Mouse (Mus musculus) gastrocnemius, postnatal 14 days (tissue): ENCODE results near the gene 3110082I17Rik. TPM values are rescaled to one million over a fixed set of nuclear protein-coding genes. Genes with fewer than 3 reads are reported as not detected.
A peak's percentile ranks its signal among the peaks of the same experiment; 100 is the strongest.
"Not testable (repeated sequence)": the region's sequence is repeated elsewhere in the genome, so short reads cannot be mapped to it uniquely, and the experiment has no call there.

Experiments used
- DNase-seq: peaks from one replicate; pipeline ENCODE4 v3.0.0; 2021; ENCODE audit warnings: mixed read lengths
- intact Hi-C: fragments of 180-260 bp; cut with DNase I; formaldehyde crosslinking; loops from one replicate; pipeline ENCODE4 v1.15.1; 2025; ENCODE audit warnings: low total_unique reads
- total RNA-seq, 2 experiments: library from RNA; stranded (reverse); gene quantifications; 2 replicates each; pipeline ENCODE4 v1.2.3; 2021

Gene 3110082I17Rik
- total RNA-seq, 2 experiments from 2014 or later: 9.2 TPM

DNA sequence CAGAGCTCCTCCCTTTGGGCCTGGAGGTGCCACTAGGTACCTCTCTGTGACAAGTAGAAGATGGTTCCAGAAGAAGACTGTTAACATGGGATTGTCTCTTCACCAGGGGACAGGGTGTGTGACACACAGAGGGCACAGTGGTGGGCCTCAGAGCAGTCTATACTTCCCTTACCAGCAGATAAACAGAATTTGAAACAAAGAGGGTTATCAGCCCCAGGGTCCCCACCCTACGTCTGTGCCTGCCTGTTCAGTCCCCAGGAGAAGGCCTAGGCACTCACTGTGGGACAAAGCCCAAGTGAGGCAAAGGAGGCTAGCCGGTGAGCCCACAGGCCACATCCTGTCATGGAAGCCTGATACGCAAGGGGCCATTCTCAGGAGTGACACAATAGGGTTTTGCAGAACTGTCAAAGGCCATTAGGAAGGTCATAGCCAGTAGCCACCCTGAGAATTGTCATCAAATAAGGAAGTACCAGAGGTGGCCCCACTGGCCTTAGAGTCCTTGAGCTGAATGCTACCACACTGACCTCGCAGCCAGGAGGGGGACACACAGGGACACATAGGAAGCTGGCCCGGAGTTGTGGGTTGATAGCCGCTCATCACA lies 55.4 kb downstream of the 3110082I17Rik start, which contains the start of gene C130050O18Rik:
TSS of gene C130050O18Rik (plus strand) at position 480 of the 601 bp plus-strand sequence.
- no peak for DNase-seq

DNA sequence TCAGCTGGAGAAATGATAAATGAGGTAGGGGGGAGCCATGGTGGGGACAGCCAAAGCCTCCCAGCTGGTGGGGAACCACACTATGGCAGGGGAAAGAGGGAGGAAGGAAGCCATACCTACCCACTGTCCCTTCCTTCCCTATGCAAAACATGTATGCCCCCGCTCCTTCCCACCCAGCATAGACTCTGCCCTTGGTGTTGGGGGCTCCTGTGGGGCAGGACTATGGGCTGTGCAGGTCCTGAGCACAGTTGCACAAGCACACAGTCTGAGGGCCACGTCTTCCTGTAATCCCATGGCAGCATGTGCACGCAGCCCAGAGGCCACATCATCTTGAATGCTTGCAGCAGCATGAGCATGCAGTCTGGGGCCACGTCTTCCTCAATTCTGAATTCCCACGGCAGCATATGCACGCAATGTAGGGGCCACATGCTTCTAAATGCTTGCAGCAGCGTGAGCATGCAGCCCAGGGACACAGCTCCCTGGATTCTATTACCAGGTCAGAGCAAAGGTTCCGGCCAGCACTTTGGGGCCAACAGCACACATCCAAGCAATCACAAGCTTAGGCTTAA lies 56.6 kb downstream of the 3110082I17Rik start:
- no peak for DNase-seq
- intact Hi-C loops: loop anchor here (2.0 kb wide), 1 partner anchor 43 kb away; no protein-coding TSS in a partner anchor

More for the DNA sequence above, 55.4 kb downstream of the 3110082I17Rik start, which contains the start of gene C130050O18Rik:
- intact Hi-C loops: no loop called here

GRCm38 (mm10) chr5:139402106-139402505 lies 58.2 kb downstream of the 3110082I17Rik start:
- DNase-seq: no peak
- intact Hi-C loops: loop anchor here (2.0 kb wide), 1 partner anchor 41 kb away; no protein-coding TSS in a partner anchor

- intact Hi-C loops: no loop called here
- DNase-seq: no peak
Measured at GRCm38 (mm10) chr5:139399991-139400390, 60.3 kb downstream of the 3110082I17Rik start.

DNA sequence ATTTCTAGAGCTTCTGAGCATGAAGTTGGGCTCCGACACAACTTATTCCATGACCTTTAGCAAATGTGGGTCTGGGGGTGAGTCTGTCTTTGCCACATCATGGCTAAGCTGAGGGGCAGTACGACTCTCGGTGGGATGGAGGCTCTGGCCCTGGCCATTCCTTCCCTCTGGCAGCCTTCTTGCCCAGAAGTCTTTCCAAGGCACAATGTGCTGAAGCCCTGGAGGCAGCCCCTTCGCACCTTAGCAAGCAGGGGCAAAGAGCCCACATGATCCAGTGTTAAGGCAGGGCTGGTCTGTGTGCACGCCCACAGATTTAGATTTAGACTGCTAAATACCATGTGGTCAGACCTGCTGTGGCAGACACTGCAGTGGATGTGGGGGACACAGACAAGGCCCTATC lies 61.5 kb downstream of the 3110082I17Rik start:
- intact Hi-C loops: no loop called here
- no peak for DNase-seq

DNA sequence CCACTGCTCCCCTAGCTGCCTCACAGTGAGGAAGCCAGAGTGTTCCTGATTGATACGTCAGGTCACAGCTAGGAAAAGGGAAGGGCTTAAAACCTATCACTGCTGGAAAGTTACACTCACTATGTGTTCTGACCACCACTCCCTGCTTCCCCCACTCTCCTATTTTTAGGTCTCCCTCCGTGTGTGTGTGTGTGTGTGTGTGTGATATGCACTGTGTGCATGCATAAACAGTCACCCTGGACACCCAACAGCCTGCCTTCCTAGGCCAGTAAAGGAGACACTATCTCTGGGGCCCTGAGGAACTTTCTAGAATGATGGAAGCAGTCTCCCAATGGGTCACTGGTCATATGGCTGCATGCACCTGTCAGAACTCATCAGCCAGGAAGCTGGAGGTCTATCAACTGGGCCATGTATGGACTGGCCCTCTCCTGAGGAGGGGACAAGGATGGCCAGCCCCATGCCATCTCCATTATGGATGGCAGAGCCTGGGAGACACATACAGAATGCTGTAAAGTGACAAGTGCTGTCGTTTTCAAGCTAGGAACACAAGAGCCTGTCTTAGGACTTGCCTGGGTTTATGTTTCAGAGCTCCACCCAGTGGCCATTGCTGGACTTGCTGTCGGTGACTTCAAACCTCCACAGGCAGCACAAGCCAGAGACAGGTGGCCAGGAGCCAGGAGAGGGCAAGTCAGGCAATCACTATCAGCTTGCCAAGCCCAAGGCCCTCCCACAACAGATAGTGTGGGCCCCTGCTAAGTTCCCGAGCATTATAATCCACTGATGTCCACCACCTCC lies 62.2 kb downstream of the 3110082I17Rik start:
- DNase-seq: peak; percentile 96
- intact Hi-C loops: no loop called here

DNA sequence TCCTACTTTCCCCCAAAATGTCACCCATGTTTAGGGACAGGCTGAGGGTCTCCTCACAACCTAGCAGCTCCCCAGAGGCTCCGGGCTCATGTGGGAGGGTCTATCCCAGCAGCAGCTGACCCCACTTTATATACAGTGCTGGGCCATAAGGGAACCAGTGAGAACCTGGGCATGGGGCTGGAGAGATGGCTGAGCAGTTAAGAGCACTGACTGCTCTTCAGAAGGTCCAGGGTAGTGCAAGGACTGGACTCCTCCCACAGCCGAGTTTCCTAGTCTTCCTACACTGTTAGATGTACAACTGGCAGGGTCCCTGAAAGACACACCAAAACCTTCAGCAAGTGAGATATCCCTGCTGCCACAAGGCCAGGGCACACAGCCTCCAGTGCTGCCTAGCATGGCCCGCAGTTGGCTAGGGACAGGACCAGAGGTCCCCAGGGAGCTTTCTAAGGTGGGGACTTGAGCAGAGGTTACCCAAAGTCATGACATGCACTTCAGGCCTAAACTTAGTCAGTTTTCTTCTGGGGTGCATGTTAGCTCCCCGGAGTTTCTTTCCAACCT lies 62.9 kb downstream of the 3110082I17Rik start:
- no peak for DNase-seq
- intact Hi-C loops: no loop called here

DNA sequence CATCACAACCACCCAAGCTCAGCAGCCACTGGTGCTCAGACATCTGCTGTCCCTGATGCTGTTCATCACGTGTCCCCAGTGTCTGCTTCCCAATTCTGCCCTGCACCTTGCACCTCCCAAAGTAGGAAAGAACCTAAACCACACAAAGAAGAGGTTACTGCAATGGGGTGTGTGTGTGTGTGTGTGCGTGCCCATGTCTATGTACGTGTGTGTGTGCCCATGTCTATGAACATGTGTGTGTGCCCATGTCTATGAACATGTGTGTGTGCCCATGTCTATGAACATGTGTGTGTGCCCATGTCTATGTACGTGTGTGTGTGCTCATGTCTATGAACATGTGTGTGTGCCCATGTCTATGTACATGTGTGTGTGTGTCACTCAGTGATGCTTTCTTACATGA lies 64.8 kb downstream of the 3110082I17Rik start:
- no peak for DNase-seq
- intact Hi-C loops: no loop called here

- intact Hi-C loops: no loop called here
- DNase-seq: no peak
Measured at GRCm38 (mm10) chr5:139394399-139394798, 65.9 kb downstream of the 3110082I17Rik start.

DNA sequence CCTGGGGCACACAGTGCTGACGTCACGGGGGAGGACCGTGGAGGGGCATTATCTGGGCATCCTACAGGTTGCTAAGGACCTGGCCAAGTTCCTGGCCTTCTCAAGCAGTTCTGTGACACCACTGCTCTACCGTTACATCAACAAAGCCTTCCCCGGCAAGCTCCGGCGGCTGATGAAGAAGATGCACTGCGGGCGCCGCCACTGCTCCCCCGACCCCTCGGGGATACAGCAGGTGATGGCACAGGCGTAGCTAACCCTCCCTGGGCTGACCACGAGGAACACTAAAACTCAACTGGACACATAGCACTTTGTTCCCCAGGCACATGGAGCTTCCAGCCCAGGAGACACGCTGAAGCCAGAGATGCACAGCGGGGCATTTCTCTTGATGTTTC lies 67.1 kb downstream of the 3110082I17Rik start:
- no peak for DNase-seq
- intact Hi-C loops: no loop called here

DNA sequence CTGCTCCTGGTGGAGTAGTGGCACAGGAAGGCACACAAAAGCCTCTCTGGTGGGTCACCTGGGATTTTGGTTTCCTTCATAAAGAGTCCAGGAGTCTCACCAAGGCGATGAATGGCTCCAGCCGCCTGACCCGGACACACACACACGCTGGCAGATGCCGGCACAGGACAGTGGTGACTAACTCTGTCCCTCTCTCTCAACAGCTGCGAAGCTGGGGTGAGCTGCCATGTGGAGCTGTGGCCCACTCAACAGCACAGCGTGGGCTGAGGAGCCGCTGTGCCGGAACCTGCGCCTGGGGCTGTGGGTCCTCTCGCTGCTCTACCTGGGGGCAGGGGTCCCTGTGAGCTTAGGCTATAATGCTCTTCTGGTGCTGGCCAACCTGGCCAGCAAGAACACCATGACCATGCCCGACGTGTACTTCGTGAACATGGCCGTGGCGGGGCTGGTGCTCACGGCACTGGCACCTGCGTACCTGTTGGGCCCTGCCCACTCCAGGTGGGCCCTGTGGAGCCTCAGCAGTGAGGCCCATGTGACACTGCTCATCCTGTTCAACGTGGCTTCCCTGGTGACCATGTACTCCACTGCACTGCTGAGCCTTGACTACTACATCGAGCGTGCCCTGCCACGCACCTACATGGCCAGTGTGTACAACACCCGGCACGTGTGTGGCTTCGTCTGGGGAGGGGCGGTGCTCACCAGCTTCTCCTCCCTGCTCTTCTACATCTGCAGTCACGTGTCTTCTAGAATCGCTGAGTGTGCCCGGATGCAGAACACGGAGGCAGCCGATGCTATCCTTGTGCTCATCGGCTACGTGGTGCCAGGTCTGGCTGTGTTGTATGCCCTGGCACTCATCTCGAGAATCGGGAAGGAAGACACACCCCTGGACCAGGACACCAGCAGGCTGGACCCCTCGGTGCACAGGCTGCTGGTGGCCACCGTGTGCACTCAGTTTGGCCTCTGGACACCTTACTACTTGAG lies 67.8 kb downstream of the 3110082I17Rik start:
- DNase-seq: no peak
- intact Hi-C loops: no loop called here

DNA sequence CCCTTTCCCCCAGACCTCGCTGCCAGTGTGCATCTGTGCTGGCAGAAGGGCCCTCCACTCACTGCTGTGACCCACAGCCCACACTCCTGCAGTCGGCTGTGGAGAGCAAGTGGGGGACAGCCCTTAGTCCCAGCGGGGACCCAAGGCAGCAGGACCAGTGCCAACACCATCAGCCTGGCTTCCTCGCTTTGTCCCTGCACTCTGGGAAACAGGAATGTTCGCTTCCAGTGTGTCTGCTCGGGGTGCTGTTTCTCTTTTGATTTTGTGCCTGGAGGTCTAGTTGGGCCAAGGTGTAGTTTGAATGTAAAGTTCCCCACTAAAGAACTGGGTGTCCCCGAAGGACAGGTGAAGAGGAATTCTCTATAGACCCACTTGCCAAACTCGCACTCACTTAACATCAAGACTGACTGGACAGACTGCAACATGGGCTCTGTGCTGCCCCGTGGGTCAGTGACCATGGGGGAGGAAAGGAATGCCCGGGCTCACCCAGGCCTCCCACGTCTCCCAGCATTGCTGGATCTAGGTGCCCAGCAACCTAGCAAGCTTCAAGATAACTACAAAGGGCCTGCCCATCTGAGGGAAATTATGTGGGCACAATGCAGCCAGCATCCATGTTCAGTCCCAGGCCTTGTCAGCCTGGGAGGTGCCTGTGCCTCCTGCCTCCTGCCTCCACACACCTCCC lies 68.9 kb downstream of the 3110082I17Rik start:
- no peak for DNase-seq
- intact Hi-C loops: no loop called here

GRCm38 (mm10) chr5:139390324-139391119 lies 69.8 kb downstream of the 3110082I17Rik start:
- DNase-seq, intact Hi-C loops: not testable (repeated sequence)

DNA sequence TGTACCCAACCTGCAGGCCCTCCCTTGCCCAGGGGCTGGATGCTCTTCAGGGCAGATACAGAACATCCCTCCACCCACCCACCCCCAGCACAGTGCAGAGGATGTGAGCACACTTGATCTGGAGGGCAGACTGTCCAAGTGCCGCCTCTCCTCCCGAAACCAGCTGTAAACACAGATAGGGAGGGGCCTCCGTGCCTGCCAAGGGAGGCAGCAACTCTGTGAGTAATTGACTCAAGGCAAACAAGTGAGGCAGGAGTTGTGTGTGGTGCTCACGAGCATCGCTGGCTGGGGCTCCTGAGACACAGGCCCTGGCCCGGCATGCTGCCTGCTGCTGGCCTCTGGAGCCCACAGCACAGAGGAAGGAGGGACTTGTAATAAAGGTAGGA lies 70.7 kb downstream of the 3110082I17Rik start:
- intact Hi-C loops: no loop called here
- DNase-seq: peak; percentile 81

- intact Hi-C loops: no loop called here
- DNase-seq: peak; percentile 59
Measured at GRCm38 (mm10) chr5:139388694-139389675, 71.3 kb downstream of the 3110082I17Rik start.

- DNase-seq: no peak
- intact Hi-C loops: no loop called here
Measured at GRCm38 (mm10) chr5:139388195-139388570, 72.1 kb downstream of the 3110082I17Rik start.
